Mouse (Mus musculus): ENCODE measurements around the gene Abcb11. TPM values are rescaled to one million over a fixed set of nuclear protein-coding genes. Genes with fewer than 3 reads are reported as not detected.

The Abcb11 gene
- total and polyA plus RNA-seq, 3 experiments: 0.05 TPM; not detected in 2

- ATAC-seq (ENCODE audit: extremely low read depth, insufficient number of reproducible peaks, low FRiP score, poor library complexity, severe bottlenecking): no peak
- no peaks in the 10 kb centered on the region for H3K36me3 ChIP-seq (replicated peaks)
- DNase-seq (ENCODE audit: low spot score): no peak
- H3K9me3 ChIP-seq (replicated peaks): no peaks in the 10 kb centered on the region
- 0 out of 2 replicates have a peak, but pooled peaks cover under 1% of the 10 kb centered on the region for H3K27me3 ChIP-seq (ENCODE audit: insufficient read depth, low read length)
- no peak for TF ChIP-seq GATA2 (IDR thresholded peaks at IDR 0.05; ENCODE audit: borderline replicate concordance, low read depth, low read length)
- TF ChIP-seq POLR2AphosphoS5 (IDR thresholded peaks at IDR 0.05; ENCODE audit: insufficient replicate concordance, low read depth, low read length): no peak
- TF ChIP-seq CTCF (IDR thresholded peaks at IDR 0.05; ENCODE audit: low read depth, low read length): no peak
- no peak for TF ChIP-seq GATA1 (IDR thresholded peaks at IDR 0.05; ENCODE audit: borderline replicate concordance, low read length)
- no peak for TF ChIP-seq TAL1 (conservative IDR thresholded peaks at IDR 0.05; ENCODE audit: low read depth, low read length)
- H3K4me3 ChIP-seq (ENCODE audit: low read depth, low read length): no peak overlapping the region
- no peaks in the 10 kb centered on the region for H3K4me1 ChIP-seq (ENCODE audit: insufficient read depth, low read depth, low read length)
Observed at GRCm38 (mm10) chr2:69239315-69239714, 103.1 kb downstream of the Abcb11 start.

GRCm38 (mm10) chr2:69234976-69235678 is 107.3 kb downstream of the Abcb11 start:
- Histone ChIP-seq H3K27me3 (ENCODE audit: insufficient read depth, low read length) (no peaks in the 10 kb centered on the region), H3K36me3 (replicated peaks) (no peaks in the 10 kb centered on the region), H3K9me3 (replicated peaks) (no peaks in the 10 kb centered on the region), H3K4me3 (ENCODE audit: low read depth, low read length) (no peak overlapping the region), H3K4me1 (ENCODE audit: insufficient read depth, low read depth, low read length) (no peaks in the 10 kb centered on the region)
- TF ChIP-seq TAL1 (conservative IDR thresholded peaks at IDR 0.05; ENCODE audit: low read depth, low read length): no peak
- no peak for TF ChIP-seq CTCF (IDR thresholded peaks at IDR 0.05; ENCODE audit: low read depth, low read length)
- ATAC-seq (ENCODE audit: extremely low read depth, insufficient number of reproducible peaks, low FRiP score, poor library complexity, severe bottlenecking): no peak
- no peak for DNase-seq (ENCODE audit: low spot score)

DNA sequence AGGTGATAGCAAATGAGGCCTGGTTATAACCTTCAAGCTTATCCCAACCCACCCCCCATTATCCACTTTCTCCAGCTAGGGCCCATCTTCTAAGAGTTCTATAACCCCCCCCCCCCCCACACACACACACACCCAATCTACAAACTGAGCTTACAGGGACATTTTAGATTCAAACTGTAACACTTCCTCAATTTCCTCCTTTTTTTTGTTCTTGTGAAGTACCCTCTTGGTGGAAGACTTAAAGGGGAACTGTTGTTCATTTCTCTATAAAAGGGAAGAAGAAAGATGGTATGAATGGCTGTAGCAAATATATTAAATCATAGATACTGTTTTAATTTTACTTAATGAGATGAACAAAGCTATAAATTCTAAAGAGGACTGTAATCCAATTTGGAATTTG is 110.3 kb downstream of the Abcb11 start:
- TF ChIP-seq POLR2AphosphoS5 (IDR thresholded peaks at IDR 0.05; ENCODE audit: insufficient replicate concordance, low read depth, low read length) (no peak), CTCF (IDR thresholded peaks at IDR 0.05; ENCODE audit: low read depth, low read length) (no peak), TAL1 (conservative IDR thresholded peaks at IDR 0.05; ENCODE audit: low read depth, low read length) (no peak), GATA1 (IDR thresholded peaks at IDR 0.05; ENCODE audit: borderline replicate concordance, low read length) (no peak), GATA2 (IDR thresholded peaks at IDR 0.05; ENCODE audit: borderline replicate concordance, low read depth, low read length) (no peak)
- H3K4me1 ChIP-seq (ENCODE audit: insufficient read depth, low read depth, low read length): no peaks in the 10 kb centered on the region
- ATAC-seq (ENCODE audit: extremely low read depth, insufficient number of reproducible peaks, low FRiP score, poor library complexity, severe bottlenecking) (no peak), DNase-seq (ENCODE audit: low spot score) (no peak)
- H3K27me3 ChIP-seq (ENCODE audit: insufficient read depth, low read length): no peaks in the 10 kb centered on the region
- H3K36me3 ChIP-seq (replicated peaks): no peaks in the 10 kb centered on the region
- H3K4me3 ChIP-seq (ENCODE audit: low read depth, low read length): no peak overlapping the region
- no peaks in the 10 kb centered on the region for H3K9me3 ChIP-seq (replicated peaks)

DNA sequence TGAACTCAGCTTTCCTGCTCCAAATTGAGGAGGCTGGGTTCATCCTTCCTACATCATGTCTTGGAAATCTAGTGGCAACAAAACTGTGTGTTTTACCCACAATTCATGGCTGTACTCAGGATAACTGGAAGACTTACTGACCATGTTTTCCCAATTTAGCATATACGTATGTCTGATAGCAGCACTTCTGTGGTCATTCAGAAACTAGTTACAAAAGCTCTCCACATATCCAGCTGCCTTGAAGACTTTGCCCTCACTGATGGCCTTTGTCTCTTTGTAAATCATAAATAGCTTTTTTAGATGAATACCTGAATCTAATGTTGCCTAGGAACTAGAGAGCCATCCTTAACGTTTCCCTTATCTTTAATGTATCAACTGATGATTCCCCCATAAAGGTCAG is 112.3 kb downstream of the Abcb11 start:
- ATAC-seq (ENCODE audit: extremely low read depth, insufficient number of reproducible peaks, low FRiP score, poor library complexity, severe bottlenecking): no peak
- H3K4me3 ChIP-seq (ENCODE audit: low read depth, low read length): no peak overlapping the region
- H3K4me1 ChIP-seq (ENCODE audit: insufficient read depth, low read depth, low read length): no peaks in the 10 kb centered on the region
- no peaks in the 10 kb centered on the region for H3K9me3 ChIP-seq (replicated peaks)
- H3K36me3 ChIP-seq (replicated peaks): no peaks in the 10 kb centered on the region
- peaks cover 4% of the 10 kb centered on the region for H3K27me3 ChIP-seq (ENCODE audit: insufficient read depth, low read length)
- TF ChIP-seq TAL1 (conservative IDR thresholded peaks at IDR 0.05; ENCODE audit: low read depth, low read length) (no peak), GATA1 (IDR thresholded peaks at IDR 0.05; ENCODE audit: borderline replicate concordance, low read length) (no peak), GATA2 (IDR thresholded peaks at IDR 0.05; ENCODE audit: borderline replicate concordance, low read depth, low read length) (no peak), CTCF (IDR thresholded peaks at IDR 0.05; ENCODE audit: low read depth, low read length) (no peak)
- DNase-seq (ENCODE audit: low spot score): no peak

GRCm38 (mm10) chr2:69228635-69229034 is 113.8 kb downstream of the Abcb11 start:
- Histone ChIP-seq H3K4me1 (ENCODE audit: insufficient read depth, low read depth, low read length) (no peaks in the 10 kb centered on the region), H3K27me3 (ENCODE audit: insufficient read depth, low read length) (peaks cover 4% of the 10 kb centered on the region), H3K9me3 (replicated peaks) (no peaks in the 10 kb centered on the region), H3K4me3 (ENCODE audit: low read depth, low read length) (no peak overlapping the region), H3K36me3 (replicated peaks) (no peaks in the 10 kb centered on the region)
- TF ChIP-seq TAL1 (conservative IDR thresholded peaks at IDR 0.05; ENCODE audit: low read depth, low read length) (no peak), GATA2 (IDR thresholded peaks at IDR 0.05; ENCODE audit: borderline replicate concordance, low read depth, low read length) (no peak), GATA1 (IDR thresholded peaks at IDR 0.05; ENCODE audit: borderline replicate concordance, low read length) (no peak), POLR2AphosphoS5 (IDR thresholded peaks at IDR 0.05; ENCODE audit: insufficient replicate concordance, low read depth, low read length) (no peak), CTCF (IDR thresholded peaks at IDR 0.05; ENCODE audit: low read depth, low read length) (no peak)
- ATAC-seq (ENCODE audit: extremely low read depth, insufficient number of reproducible peaks, low FRiP score, poor library complexity, severe bottlenecking): no peak
- no peak for DNase-seq (ENCODE audit: low spot score)

GRCm38 (mm10) chr2:69226876-69227275 is 115.5 kb downstream of the Abcb11 start:
- ATAC-seq (ENCODE audit: extremely low read depth, insufficient number of reproducible peaks, low FRiP score, poor library complexity, severe bottlenecking) (no peak), DNase-seq (ENCODE audit: low spot score) (no peak)
- TF ChIP-seq GATA2 (IDR thresholded peaks at IDR 0.05; ENCODE audit: borderline replicate concordance, low read depth, low read length) (no peak), CTCF (IDR thresholded peaks at IDR 0.05; ENCODE audit: low read depth, low read length) (no peak), POLR2AphosphoS5 (IDR thresholded peaks at IDR 0.05; ENCODE audit: insufficient replicate concordance, low read depth, low read length) (no peak), TAL1 (conservative IDR thresholded peaks at IDR 0.05; ENCODE audit: low read depth, low read length) (no peak), GATA1 (IDR thresholded peaks at IDR 0.05; ENCODE audit: borderline replicate concordance, low read length) (no peak)
- H3K9me3 ChIP-seq (replicated peaks): no peaks in the 10 kb centered on the region
- no peak overlapping the region for H3K4me3 ChIP-seq (ENCODE audit: low read depth, low read length)
- no peaks in the 10 kb centered on the region for H3K36me3 ChIP-seq (replicated peaks)
- H3K27me3 ChIP-seq (ENCODE audit: insufficient read depth, low read length): peaks cover 6% of the 10 kb centered on the region
- H3K4me1 ChIP-seq (ENCODE audit: insufficient read depth, low read depth, low read length): no peaks in the 10 kb centered on the region

Data from G1E (cell line).